Mouse (Mus musculus): ENCODE measurements around the gene Ap1b1. TPM values are rescaled to one million over a fixed set of nuclear protein-coding genes. Genes with fewer than 3 reads are reported as not detected.

Ap1b1 gene
- polyA plus RNA-seq, 1 experiment from 2014 or later = 93.8 TPM

DNA sequence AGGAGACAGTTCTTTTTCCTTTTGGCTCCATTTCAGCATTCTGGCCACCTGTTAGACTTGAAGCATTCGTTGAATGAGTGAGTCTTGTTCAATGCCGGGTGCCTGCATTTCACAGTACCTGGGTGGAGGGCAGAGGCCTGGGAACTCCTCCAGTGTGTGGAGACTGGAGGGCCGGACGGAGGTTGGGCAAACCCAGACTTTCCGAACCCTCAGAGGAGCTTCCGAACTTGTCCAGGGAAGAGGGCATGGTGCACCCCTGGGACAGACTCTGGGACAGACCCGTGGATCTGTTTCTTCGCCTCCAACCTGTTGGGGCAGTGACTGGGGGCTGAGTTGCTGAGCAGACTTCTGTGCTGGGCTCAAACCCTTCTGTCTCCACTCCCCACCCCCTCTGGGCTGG lies 70.4 kb downstream of the Ap1b1 start:
- WGBS = 57% methylated on average over 8 of the region's 8 CpGs
- Histone ChIP-seq H3K4me3 (replicated peaks) (no peak overlapping the region), H3K27ac (replicated peaks) (no peak overlapping the region), H3K4me2 (no peak overlapping the region), H3K9me3 (replicated peaks) (no peaks in the 10 kb centered on the region), H3K9ac (replicated peaks) (no peak overlapping the region), H3K36me3 (no peaks in the 10 kb centered on the region; the same call in 1 of the 2 replicates), H3K27me3 (replicated peaks) (peaks cover 61% of the 10 kb centered on the region), H3K4me1 (peaks cover 52% of the 10 kb centered on the region)
- ATAC-seq (ENCODE audit: low FRiP score) = no peak

- Histone ChIP-seq H3K9ac (replicated peaks) (peak overlapping the region; percentile 50), H3K4me3 (replicated peaks) (peak overlapping the region; percentile 47), H3K27ac (replicated peaks) (no peak overlapping the region), H3K9me3 (replicated peaks) (no peaks in the 10 kb centered on the region), H3K36me3 (no peaks in the 10 kb centered on the region; the same call in 1 of the 2 replicates), H3K27me3 (replicated peaks) (peaks cover 66% of the 10 kb centered on the region), H3K4me2 (peak overlapping the region; percentile 96), H3K4me1 (peaks cover 57% of the 10 kb centered on the region)
- no peak for ATAC-seq (ENCODE audit: low FRiP score)
- 18% methylated on average over 8 of the region's 8 CpGs for WGBS
These were observed 70.9 kb downstream of the Ap1b1 start for GRCm38 (mm10) chr11:5057541-5057855.

- peak within 1 kb of the TSS; percentile 50 for H3K9ac ChIP-seq (replicated peaks)
- peak within 1 kb of the TSS; percentile 47 for H3K4me3 ChIP-seq (replicated peaks)
- H3K9me3 ChIP-seq (replicated peaks) = no peaks in the 10 kb centered on the region
- peaks cover 62% of the 10 kb centered on the region for H3K4me1 ChIP-seq
- peak; percentile 24; the same call in 1 of the 2 replicates for ATAC-seq (ENCODE audit: low FRiP score)
- H3K27me3 ChIP-seq (replicated peaks) = peaks cover 71% of the 10 kb centered on the region
- no peaks in the 10 kb centered on the region; the same call in 1 of the 2 replicates for H3K36me3 ChIP-seq
- peak within 1 kb of the TSS; percentile 96 for H3K4me2 ChIP-seq
- 2% methylated on average over 77 of the region's 77 CpGs for WGBS
- no peak within 1 kb of the TSS for H3K27ac ChIP-seq (replicated peaks)
These were observed 71.4 kb downstream of the Ap1b1 start, which contains the start of gene Rasl10a for GRCm38 (mm10) chr11:5057856-5058641. Gene Rasl10a (plus strand): TSS chr11:5058128.

- ATAC-seq (ENCODE audit: low FRiP score) = no peak
- Histone ChIP-seq H3K4me1 (peaks cover 69% of the 10 kb centered on the region), H3K36me3 (no peaks in the 10 kb centered on the region; the same call in 1 of the 2 replicates), H3K27ac (replicated peaks) (no peak overlapping the region), H3K4me2 (no peak overlapping the region; the same call in 1 of the 2 replicates), H3K27me3 (replicated peaks) (peaks cover 79% of the 10 kb centered on the region), H3K9ac (replicated peaks) (no peak overlapping the region), H3K9me3 (replicated peaks) (no peaks in the 10 kb centered on the region), H3K4me3 (replicated peaks) (no peak overlapping the region)
- WGBS = 40% methylated on average over 9 of the region's 9 CpGs
These were observed 72.2 kb downstream of the Ap1b1 start for GRCm38 (mm10) chr11:5058783-5059182.

GRCm38 (mm10) chr11:5059230-5059629 lies 72.6 kb downstream of the Ap1b1 start:
- Histone ChIP-seq H3K4me2 (no peak overlapping the region), H3K4me1 (peaks cover 74% of the 10 kb centered on the region), H3K9ac (replicated peaks) (no peak overlapping the region), H3K36me3 (no peaks in the 10 kb centered on the region; the same call in 1 of the 2 replicates), H3K27me3 (replicated peaks) (peaks cover 82% of the 10 kb centered on the region), H3K4me3 (replicated peaks) (no peak overlapping the region), H3K27ac (replicated peaks) (no peak overlapping the region), H3K9me3 (replicated peaks) (no peaks in the 10 kb centered on the region)
- ATAC-seq (ENCODE audit: low FRiP score) = no peak
- WGBS = 24% methylated on average over 14 of the region's 14 CpGs

- Histone ChIP-seq H3K27me3 (replicated peaks) (peaks cover 82% of the 10 kb centered on the region), H3K9me3 (replicated peaks) (no peaks in the 10 kb centered on the region), H3K4me3 (replicated peaks) (no peak overlapping the region), H3K9ac (replicated peaks) (no peak overlapping the region), H3K4me2 (no peak overlapping the region), H3K4me1 (peaks cover 79% of the 10 kb centered on the region), H3K27ac (replicated peaks) (no peak overlapping the region), H3K36me3 (no peaks in the 10 kb centered on the region; the same call in 1 of the 2 replicates)
- 9% methylated on average over 27 of the region's 27 CpGs for WGBS
- no peak for ATAC-seq (ENCODE audit: low FRiP score)
These were observed 73.1 kb downstream of the Ap1b1 start for GRCm38 (mm10) chr11:5059704-5060156.

- peak overlapping the region; percentile 95 for H3K4me2 ChIP-seq
- no peaks in the 10 kb centered on the region for H3K9me3 ChIP-seq (replicated peaks)
- no peak overlapping the region for H3K27ac ChIP-seq (replicated peaks)
- H3K9ac ChIP-seq (replicated peaks) = no peak overlapping the region
- no peak for ATAC-seq (ENCODE audit: low FRiP score)
- no peaks in the 10 kb centered on the region; the same call in 1 of the 2 replicates for H3K36me3 ChIP-seq
- peaks cover 84% of the 10 kb centered on the region for H3K4me1 ChIP-seq
- peaks cover 71% of the 10 kb centered on the region for H3K27me3 ChIP-seq (replicated peaks)
- H3K4me3 ChIP-seq (replicated peaks) = peak overlapping the region; percentile 27; the same call in 1 of the 2 replicates
- 55% methylated on average over 28 of the region's 28 CpGs for WGBS
These were observed 74.3 kb downstream of the Ap1b1 start for GRCm38 (mm10) chr11:5060756-5061412.

GRCm38 (mm10) chr11:5061413-5062139 lies 75.0 kb downstream of the Ap1b1 start:
- Histone ChIP-seq H3K4me2 (peak overlapping the region; percentile 95), H3K4me1 (peaks cover 78% of the 10 kb centered on the region), H3K27ac (replicated peaks) (no peak overlapping the region), H3K4me3 (replicated peaks) (peak overlapping the region; percentile 27), H3K27me3 (replicated peaks) (peaks cover 64% of the 10 kb centered on the region), H3K9me3 (replicated peaks) (no peaks in the 10 kb centered on the region), H3K9ac (replicated peaks) (peak overlapping the region; percentile 14; the same call in 1 of the 2 replicates), H3K36me3 (no peaks in the 10 kb centered on the region; the same call in 1 of the 2 replicates)
- WGBS = 4% methylated on average over 62 of the region's 62 CpGs
- ATAC-seq (ENCODE audit: low FRiP score) = no peak

DNA sequence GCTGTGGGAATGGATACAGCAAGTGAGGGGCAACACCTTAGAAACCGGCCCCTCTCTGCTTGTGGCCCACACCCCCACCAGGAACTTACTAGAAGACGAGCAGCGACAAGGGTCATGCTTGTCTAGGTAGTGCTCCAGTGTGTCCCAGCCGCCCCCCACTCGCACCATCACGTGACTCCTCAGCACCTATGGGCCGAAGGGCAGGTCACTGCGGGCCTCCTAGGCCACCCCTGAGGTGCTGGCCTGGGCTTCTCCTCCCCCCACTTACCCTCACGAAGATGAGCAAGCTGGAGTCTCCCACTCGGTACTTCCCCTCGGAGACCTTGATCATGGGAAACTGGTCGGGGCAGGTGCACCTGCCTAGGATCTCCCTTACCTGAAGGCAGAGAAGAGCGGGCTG lies 75.7 kb downstream of the Ap1b1 start:
- peak overlapping the region; percentile 95 for H3K4me2 ChIP-seq
- peaks cover 56% of the 10 kb centered on the region for H3K27me3 ChIP-seq (replicated peaks)
- no peaks in the 10 kb centered on the region for H3K9me3 ChIP-seq (replicated peaks)
- no peaks in the 10 kb centered on the region; the same call in 1 of the 2 replicates for H3K36me3 ChIP-seq
- no peak for ATAC-seq (ENCODE audit: low FRiP score)
- peak overlapping the region; percentile 27 for H3K4me3 ChIP-seq (replicated peaks)
- H3K9ac ChIP-seq (replicated peaks) = no peak overlapping the region; the same call in 1 of the 2 replicates
- no peak overlapping the region for H3K27ac ChIP-seq (replicated peaks)
- WGBS = 20% methylated on average over 13 of the region's 13 CpGs
- H3K4me1 ChIP-seq = peaks cover 72% of the 10 kb centered on the region

DNA sequence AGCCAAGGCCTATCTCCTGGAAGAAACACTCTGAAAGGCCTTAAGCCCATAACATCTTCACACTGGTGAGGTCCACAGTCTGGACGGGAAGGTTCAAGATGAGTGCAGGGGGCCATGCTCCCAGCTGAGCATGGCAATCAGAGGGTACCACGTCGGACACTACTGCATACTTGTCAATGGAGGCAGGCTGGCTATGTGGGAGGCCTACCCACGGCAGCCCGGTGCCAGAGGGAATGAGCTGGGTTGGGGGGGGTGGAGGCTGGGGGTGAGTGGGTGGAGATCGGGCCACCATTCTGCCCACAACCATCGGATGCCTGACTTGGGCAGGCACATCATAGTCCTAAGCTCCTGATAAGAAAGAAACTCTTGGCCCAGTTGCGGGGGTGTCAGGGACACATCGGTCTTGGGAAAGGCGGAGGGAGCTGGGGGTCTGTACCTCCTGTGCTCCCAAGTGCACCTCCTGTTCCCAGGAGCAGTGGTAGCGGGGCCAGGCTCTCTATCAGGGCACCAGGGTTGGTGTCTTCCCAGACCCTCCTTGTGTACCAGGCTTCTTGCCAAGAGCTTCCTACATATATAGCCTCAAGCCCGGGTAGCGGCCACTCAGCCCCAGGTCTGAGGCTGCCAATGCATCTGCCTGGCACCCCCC lies 76.4 kb downstream of the Ap1b1 start:
- Histone ChIP-seq H3K27me3 (replicated peaks) (peaks cover 53% of the 10 kb centered on the region), H3K36me3 (peaks cover 5% of the 10 kb centered on the region), H3K27ac (replicated peaks) (no peak overlapping the region), H3K9ac (replicated peaks) (no peak overlapping the region; the same call in 1 of the 2 replicates), H3K4me1 (peaks cover 65% of the 10 kb centered on the region), H3K4me2 (peak overlapping the region; percentile 95), H3K4me3 (replicated peaks) (0 out of 2 replicates have a peak overlapping the region, but pooled peaks have one; percentile 27), H3K9me3 (replicated peaks) (no peaks in the 10 kb centered on the region)
- no peak for ATAC-seq (ENCODE audit: low FRiP score)
- WGBS = 58% methylated on average over 13 of the region's 13 CpGs

Measured in neural tube, embryonic 15.5 days (tissue).